Mouse (Mus musculus) macrophage (primary cell): Measurements from ENCODE around the gene Dpep3. TPM values are rescaled to one million over a fixed set of nuclear protein-coding genes. Genes with fewer than 3 reads are reported as not detected.

ENCODE experiments used
- H3K27ac ChIP-seq: fragments of 350-480 bp; formaldehyde crosslinking; 2 replicates; pipeline ENCODE4 v1.9.0; 2021
- H3K36me3 ChIP-seq: fragments of 350-480 bp; formaldehyde crosslinking; 2 replicates; pipeline ENCODE4 v1.9.0; 2021; ENCODE audit errors: inconsistent target
- H3K4me3 ChIP-seq: fragments of 350-480 bp; formaldehyde crosslinking; 2 replicates; pipeline ENCODE4 v1.9.0; 2021; ENCODE audit errors: inconsistent target
- H3K79me2 ChIP-seq: fragments of 350-480 bp; formaldehyde crosslinking; 2 replicates; pipeline ENCODE4 v1.9.0; 2021; ENCODE audit errors: inconsistent target
- WGBS: methylation state at CpG from one replicate; pipeline ENCODE4 v1.1.7; 2026; ENCODE audit warnings: inconsistent platforms; ENCODE audit not compliant: missing documents; 5-methylcytosine and 5-hydroxymethylcytosine counted together
- polyA plus RNA-seq: library from polyadenylated mRNA; stranded (reverse); fragments of 250-400 nt; gene quantifications from 3 replicates; pipeline ENCODE4 v1.2.4, GENCODE M21; 2018; ENCODE audit warnings: inconsistent platforms

The Dpep3 gene
- polyA plus RNA-seq, 1 experiment from 2014 or later, result 0.10 TPM

DNA sequence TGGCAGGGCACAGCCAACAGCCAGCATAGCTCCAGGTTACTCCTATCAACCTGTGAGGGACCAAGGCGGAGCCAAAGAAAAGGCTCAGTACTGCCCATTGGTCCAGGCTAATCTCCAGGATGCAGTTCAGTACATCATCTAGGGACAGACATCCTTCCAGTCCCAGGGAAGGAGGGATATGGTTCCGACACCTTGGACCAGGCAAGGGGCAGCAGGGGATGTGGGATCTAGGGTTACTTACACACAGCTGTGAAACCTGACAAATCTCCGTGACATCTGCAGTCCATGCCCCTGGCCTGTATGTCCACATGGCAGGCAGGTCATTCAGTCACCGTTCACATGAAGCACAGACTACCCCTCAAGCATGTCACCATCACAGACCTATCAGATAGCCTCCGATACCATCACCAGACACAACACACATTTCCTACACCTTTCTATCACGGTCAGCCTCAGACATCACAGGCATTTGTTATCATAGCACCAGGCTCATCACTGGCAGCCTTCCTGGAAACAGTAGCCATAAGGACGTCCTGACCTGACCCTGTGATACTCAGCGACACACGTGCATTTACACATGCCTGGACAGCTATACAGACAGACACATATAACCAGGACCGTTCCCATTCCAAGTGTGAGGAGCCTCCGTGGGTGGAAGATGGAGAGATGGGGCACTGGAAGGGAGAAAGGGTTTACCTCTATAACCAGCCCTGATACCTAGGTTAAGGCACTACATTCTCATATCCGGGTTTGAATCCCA lies 14.5 kb downstream of the Dpep3 start:
- Histone ChIP-seq H3K27ac (no peak overlapping the region), H3K4me3 (peak overlapping the region; percentile 44; the same call in 1 of the 2 replicates), H3K79me2 (peaks cover 47% of the 10 kb centered on the region), H3K36me3 (no peaks in the 10 kb centered on the region)
- 82% methylated on average over 12 of the region's 12 CpGs for WGBS

DNA sequence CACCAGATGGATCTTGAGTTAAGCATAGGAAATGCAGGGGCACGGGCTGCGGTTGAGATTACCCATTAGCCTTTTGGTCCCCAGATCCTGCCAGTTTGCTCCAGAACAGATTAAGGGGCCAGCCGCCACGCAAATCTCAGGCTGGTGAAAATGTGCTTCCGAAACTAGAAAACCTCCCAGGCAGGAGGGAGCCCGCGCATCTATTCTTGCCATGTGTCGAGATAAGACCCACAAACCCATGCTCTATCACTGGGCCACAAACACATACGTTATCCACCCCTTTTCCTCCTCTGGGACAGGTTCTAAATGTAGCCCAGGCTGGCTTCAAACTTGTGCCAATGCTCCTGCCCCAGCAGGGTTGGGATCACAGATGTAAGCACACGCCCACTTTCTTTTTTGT lies 17.7 kb downstream of the Dpep3 start:
- peaks cover 47% of the 10 kb centered on the region for H3K79me2 ChIP-seq
- H3K4me3 ChIP-seq, result no peak overlapping the region
- no peak overlapping the region for H3K27ac ChIP-seq
- WGBS, result 88% methylated on average over 10 of the region's 10 CpGs
- H3K36me3 ChIP-seq, result no peaks in the 10 kb centered on the region

DNA sequence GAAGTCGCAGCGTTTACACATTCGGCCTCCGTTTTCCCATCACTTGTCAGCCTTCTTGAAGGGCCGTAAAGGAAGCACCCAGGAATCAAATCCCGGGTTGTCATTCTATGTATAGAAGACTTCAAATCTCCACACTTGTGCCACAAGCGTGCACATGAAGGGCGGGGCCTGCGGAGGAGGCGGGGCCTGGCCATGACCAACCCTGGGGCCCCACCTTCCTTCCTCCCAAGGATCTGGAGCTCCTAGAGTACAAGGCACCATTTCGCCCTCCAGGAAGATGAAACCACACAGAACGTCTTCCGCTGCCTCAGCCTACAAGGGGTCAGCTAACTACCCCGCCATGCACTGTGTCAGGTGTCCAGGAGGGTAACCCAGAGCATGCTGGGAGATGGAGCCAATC lies 18.1 kb downstream of the Dpep3 start:
- no peak overlapping the region for H3K4me3 ChIP-seq
- no peaks in the 10 kb centered on the region for H3K36me3 ChIP-seq
- H3K79me2 ChIP-seq, result peaks cover 47% of the 10 kb centered on the region
- WGBS, result 79% methylated on average over 14 of the region's 14 CpGs
- H3K27ac ChIP-seq, result no peak overlapping the region

DNA sequence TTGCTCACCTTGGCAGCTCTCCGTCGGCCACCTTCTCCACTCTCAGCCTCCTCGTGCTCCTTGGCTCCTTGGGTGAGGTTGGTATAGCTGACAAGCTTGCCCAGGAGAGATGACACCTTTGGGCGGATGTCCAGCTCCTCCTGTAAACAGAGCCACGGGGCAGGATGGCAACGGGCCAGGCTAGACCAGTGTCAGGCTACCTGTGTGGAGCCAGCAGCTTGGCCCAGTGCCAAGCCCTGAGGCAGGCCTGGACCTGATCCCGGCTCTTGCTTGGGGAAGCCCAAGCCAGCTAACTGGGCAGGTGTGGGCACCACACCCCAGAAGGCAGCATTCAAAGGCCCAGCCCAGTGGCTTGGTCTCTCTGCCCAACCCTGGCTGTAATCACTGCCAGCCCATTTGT lies 19.9 kb downstream of the Dpep3 start:
- H3K36me3 ChIP-seq, result peaks cover 11% of the 10 kb centered on the region; the same call in 1 of the 2 replicates
- H3K4me3 ChIP-seq, result no peak overlapping the region
- WGBS, result 85% methylated on average over 5 of the region's 7 CpGs
- H3K79me2 ChIP-seq, result peaks cover 36% of the 10 kb centered on the region
- no peak overlapping the region for H3K27ac ChIP-seq

DNA sequence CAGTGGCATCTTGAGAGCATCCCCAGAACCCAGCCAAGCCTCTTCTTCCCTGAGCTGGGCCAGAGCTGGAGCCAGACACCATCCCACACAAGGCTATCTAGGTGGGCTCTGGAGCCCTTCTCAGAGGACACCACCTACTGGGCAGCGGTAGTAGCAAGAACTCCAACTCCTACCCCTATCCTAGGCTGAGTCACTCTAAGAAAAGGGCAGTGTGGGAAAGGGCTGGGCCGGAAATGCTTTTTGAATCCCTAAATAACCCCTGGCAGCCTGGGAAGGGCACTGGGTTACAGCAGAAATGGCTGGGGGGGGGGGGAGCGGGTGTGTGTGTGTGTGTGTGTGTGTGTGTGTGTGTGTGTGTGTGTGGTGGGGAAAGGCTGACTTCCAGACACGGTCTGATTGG lies 21.4 kb downstream of the Dpep3 start:
- H3K4me3 ChIP-seq, result no peak overlapping the region

DNA sequence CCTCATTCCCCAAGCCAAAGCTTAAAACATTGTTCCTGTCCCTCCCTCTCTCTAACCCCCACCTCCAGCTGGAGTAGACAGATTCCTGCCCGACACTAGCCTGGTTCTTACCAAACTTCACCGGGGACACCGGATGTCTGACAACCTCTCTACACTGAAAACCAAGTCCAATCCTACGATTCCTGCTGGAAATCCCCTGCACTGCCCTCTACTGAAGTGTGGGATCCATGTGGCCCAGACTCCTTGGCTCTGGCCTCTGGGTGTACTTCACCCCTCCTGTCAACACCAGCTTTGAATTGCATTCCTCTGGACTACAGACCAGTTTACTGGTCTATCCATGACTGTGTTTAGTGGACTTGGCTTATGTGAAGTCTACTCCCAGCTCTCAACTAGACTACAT lies 22.7 kb downstream of the Dpep3 start:
- Histone ChIP-seq H3K27ac (no peak overlapping the region), H3K79me2 (peaks cover 8% of the 10 kb centered on the region; the same call in 1 of the 2 replicates), H3K36me3 (peaks cover 22% of the 10 kb centered on the region; the same call in 1 of the 2 replicates), H3K4me3 (no peak overlapping the region)
- WGBS, result 98% methylated on average over 4 of the region's 4 CpGs

More for the DNA sequence above, 21.4 kb downstream of the Dpep3 start:
- peaks cover 21% of the 10 kb centered on the region; the same call in 1 of the 2 replicates for H3K79me2 ChIP-seq
- no peak overlapping the region for H3K27ac ChIP-seq
- WGBS, result 96% methylated on average over 2 of the region's 4 CpGs
- peaks cover 18% of the 10 kb centered on the region; the same call in 1 of the 2 replicates for H3K36me3 ChIP-seq

DNA sequence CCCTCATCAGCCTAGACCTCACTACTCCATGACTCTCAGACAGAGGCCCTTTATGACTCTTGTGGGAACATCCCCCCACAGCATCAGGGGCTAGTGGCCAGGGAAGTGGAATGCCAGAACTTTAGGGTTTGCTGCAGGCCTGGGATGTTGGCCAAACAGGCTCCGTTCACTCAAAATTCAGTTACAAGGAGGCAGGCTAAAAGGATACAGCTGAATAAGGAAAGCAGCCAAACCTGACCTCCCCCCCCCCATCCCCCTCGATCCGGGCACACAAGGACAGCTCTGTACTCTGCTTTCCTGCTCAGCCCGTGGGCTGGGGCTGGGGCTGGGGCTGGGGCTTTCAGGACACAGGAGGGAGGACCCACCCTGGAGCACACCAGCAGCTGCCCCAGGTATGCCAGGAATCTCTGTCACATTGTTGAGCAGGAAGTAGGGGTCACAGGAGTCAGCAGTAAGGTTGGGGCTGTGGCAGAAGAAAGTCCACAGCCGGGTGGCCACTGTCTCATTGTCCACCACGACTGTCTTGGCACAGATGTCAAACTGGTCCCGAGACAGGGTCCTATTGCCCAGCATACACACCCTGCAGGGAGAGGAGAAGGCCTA lies 28.1 kb downstream of the Dpep3 start:
- no peak overlapping the region for H3K4me3 ChIP-seq
- no peak overlapping the region for H3K27ac ChIP-seq
- 73% methylated on average over 7 of the region's 7 CpGs for WGBS
- peaks cover 64% of the 10 kb centered on the region; the same call in 1 of the 2 replicates for H3K36me3 ChIP-seq
- H3K79me2 ChIP-seq, result no peaks in the 10 kb centered on the region

DNA sequence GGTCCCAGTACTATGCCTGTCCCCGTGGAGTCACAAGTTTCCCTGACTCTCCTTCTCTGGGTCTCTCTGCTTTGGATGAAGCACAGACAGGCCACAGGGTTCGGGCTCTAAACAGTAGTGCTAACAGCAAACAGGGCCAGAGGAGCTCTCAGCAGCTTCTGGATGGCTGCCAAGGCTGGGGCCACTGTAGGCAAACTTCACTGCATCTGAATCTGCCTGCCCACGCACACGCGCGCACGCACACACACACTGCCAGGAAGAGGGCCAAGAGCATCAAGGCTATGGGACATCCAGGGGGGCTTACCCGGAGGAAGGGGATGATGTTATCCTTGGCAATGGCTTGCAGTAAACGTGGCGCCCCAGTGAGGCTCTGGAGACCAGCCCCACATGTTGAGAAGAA lies 29.9 kb downstream of the Dpep3 start:
- H3K4me3 ChIP-seq, result no peak overlapping the region
- H3K79me2 ChIP-seq, result no peaks in the 10 kb centered on the region
- 92% methylated on average over 10 of the region's 10 CpGs for WGBS
- H3K27ac ChIP-seq, result no peak overlapping the region
- peaks cover 70% of the 10 kb centered on the region; the same call in 1 of the 2 replicates for H3K36me3 ChIP-seq

DNA sequence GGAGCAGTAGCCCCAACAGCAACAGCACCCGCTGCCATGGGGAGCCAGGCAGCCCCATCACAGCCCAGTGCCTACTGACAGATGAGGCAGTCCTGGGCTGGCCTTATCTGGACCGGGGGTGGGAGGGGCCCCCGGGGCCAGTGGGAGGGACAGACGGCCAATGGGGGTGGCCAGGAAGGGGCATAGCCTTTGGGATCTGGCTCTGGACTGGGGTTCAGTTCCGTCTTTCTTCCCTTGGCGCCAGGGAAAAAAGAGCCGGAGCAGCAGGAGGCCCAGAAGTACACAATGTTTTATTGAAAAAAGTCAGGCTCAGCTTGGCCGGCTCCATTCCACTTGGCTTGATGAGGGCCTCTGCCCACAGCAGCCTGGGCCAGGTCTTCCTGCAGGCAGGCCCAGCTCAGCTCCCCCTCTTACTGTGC lies 35.9 kb downstream of the Dpep3 start, which contains the start of gene Lcat:
TSS of gene Lcat (minus strand) at position 62 of the 419 bp plus-strand sequence.
- Histone ChIP-seq H3K27ac (no peak within 1 kb of the TSS), H3K4me3 (no peak within 1 kb of the TSS), H3K36me3 (peaks cover 42% of the 10 kb centered on the region; the same call in 1 of the 2 replicates), H3K79me2 (no peaks in the 10 kb centered on the region)
- WGBS, result 96% methylated on average over 8 of the region's 8 CpGs

DNA sequence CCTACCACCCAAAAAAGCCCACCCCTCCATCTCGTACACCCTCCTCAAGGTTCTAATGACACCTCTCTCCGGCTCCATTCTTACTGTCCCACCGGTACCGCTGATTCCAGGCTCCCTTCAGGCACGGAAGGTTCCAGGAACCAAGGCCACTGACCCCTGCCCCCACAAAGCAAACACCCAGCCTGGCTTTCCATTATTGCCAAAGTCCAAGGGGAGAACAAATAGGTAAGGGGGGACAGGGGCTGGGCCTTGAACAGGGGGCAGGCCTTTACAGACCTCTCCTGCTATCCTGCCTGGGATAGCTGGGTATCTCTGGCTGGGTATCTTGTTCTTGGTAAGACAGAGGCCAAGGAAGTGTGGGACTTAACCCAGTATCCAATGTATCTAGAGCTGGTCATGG lies 36.7 kb downstream of the Dpep3 start:
- 94% methylated on average over 5 of the region's 5 CpGs for WGBS
- peaks cover 36% of the 10 kb centered on the region; the same call in 1 of the 2 replicates for H3K36me3 ChIP-seq
- H3K79me2 ChIP-seq, result peaks cover 3% of the 10 kb centered on the region; the same call in 1 of the 2 replicates
- H3K27ac ChIP-seq, result no peak overlapping the region
- no peak overlapping the region for H3K4me3 ChIP-seq

DNA sequence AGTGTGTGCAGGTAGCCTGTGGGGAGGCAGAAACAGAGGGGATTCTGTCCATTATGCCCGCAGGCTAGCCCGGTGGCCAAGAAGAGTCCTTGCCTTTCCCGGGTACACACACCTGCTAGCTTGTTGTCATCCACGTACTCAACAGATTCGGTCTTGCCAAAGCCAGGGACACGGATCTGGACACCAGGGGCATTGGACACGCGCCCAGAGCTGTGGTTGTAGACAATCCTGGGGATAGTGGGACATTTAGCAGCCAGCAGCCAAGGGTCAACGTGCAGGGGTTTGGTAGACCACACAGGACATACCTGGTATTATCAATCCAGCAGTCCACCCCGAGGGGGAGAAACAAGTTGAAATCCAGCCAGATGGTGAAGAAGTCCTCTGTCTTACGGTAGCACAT lies 37.2 kb downstream of the Dpep3 start:
- Histone ChIP-seq H3K79me2 (peaks cover 8% of the 10 kb centered on the region; the same call in 1 of the 2 replicates), H3K27ac (no peak overlapping the region), H3K36me3 (peaks cover 31% of the 10 kb centered on the region; the same call in 1 of the 2 replicates), H3K4me3 (no peak overlapping the region)
- WGBS, result 93% methylated on average over 11 of the region's 11 CpGs

DNA sequence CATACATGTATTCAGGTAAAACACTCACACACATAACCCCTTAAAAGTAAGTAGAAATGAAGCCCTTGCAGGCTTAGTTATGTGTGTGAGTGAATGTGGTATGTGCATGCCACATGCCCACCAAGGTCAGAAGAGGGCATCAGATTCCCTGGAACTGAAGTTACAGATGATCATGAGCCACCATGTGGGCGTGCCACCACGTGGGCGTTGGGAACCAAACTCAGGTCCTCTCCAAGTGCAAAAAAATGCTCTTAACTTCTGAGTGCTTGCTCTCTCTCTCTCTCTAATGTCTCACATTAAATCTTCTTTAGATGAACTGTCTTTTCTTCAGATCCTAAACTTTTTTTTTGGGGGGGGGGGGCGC lies 40.9 kb downstream of the Dpep3 start, which contains the start of gene Psmb10:
TSS of gene Psmb10 (minus strand) at position 139 of the 364 bp plus-strand sequence.
- WGBS, result 2% methylated on average over 4 of the region's 4 CpGs
- peak within 1 kb of the TSS; percentile 94 for H3K27ac ChIP-seq
- H3K36me3 ChIP-seq, result peaks cover 16% of the 10 kb centered on the region
- peaks cover 8% of the 10 kb centered on the region; the same call in 1 of the 2 replicates for H3K79me2 ChIP-seq
- H3K4me3 ChIP-seq, result peak within 1 kb of the TSS; percentile 98

DNA sequence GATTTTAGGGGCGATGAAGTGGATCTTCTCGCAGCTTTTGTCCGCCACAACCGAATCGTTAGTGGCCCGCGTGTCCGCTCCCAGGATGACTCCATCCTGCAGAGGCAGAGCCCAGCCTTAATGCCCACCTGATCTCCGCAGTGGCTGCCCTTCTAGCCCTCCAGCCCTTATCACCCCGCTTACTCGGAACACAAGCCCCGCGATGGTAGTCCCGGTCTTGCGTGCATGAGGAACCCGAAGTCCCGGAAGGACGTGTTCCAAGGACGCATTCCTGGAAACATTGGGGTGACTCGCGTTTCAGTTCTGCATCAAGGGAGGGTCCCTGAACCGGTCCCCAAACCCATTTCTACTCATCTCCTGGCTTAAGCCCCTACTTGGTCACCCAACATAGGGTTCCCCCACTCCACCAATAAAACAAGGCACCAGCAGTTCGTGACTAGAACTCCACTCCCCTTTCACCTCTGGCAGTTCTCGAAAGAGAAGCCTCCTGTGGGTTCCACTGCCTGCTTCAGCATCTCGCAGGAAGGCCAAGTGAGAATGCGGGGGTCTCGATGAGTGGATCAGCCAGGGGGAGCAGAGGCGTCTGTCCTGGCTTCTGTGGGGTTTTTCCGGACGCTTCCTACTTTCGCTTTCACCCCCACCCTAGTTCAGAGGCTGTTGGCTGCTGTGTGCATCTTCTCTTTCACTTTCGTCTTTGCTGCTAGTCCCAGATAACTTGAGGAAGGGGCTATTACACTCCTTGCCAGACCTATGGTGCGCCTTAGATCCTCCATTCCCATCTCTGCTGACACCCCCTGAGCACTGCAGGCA lies 41.5 kb downstream of the Dpep3 start:
- Histone ChIP-seq H3K36me3 (peaks cover 16% of the 10 kb centered on the region), H3K79me2 (peaks cover 8% of the 10 kb centered on the region; the same call in 1 of the 2 replicates), H3K27ac (peak overlapping the region; percentile 94), H3K4me3 (peak overlapping the region; percentile 98)
- 1% methylated on average over 33 of the region's 33 CpGs for WGBS

DNA sequence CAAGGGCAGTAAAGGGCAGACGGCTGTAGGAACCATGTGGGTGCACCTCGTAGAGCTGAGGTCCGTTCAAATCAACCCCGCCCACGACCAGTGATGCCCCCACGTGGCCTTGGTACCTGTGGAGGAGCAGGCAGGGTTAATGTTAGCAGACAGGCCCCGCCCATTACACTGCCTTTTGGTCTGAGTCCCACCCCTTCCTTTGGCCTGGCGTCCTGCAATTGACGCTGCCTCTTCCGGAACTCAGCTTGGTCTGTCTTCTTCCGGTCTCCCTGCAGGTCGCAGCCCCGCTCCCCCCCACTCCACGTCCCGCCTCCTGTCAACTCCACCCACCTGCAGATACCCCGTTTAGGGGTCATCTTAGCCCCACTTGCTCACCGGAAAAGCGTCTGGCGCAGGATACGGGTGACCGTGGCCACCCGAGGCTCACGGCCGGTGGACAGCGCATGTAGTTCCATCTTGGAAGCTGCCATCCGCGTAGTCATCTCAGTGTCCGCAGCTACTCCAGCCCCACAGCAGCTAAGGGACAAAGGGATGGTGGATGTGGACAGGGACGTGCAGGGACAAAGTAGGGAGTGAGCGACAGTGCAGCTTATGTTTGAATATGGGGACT lies 42.3 kb downstream of the Dpep3 start:
- Histone ChIP-seq H3K79me2 (peaks cover 8% of the 10 kb centered on the region; the same call in 1 of the 2 replicates), H3K4me3 (peak overlapping the region; percentile 98), H3K27ac (peak overlapping the region; percentile 94), H3K36me3 (peaks cover 19% of the 10 kb centered on the region)
- WGBS, result 1% methylated on average over 28 of the region's 30 CpGs
